Mouse (Mus musculus) testis, adult 2 months (tissue): ENCODE data around the gene Trp53bp2. TPM values are rescaled to one million over a fixed set of nuclear protein-coding genes. Genes with fewer than 3 reads are reported as not detected.

Source experiments
- H3K27ac ChIP-seq: fragments of 200-500 bp; 2 replicates; pipeline ENCODE4 v1.5.1; 2012; ENCODE audit warnings: low read depth, low read length; ENCODE audit not compliant: control insufficient read depth, insufficient read depth
- H3K27me3 ChIP-seq: fragments of 200-500 bp; 2 replicates; pipeline ENCODE4 v1.6.1; 2012; ENCODE audit warnings: mild to moderate bottlenecking, low read length, moderate library complexity; ENCODE audit not compliant: control insufficient read depth, insufficient read depth
- H3K36me3 ChIP-seq: fragments of 200-500 bp; 2 replicates; pipeline ENCODE4 v1.6.1; 2012; ENCODE audit warnings: mild to moderate bottlenecking, low read length; ENCODE audit not compliant: control insufficient read depth, insufficient read depth
- H3K4me1 ChIP-seq: fragments of 200-500 bp; 2 replicates; pipeline ENCODE4 v1.6.1; 2012; ENCODE audit warnings: low read length; ENCODE audit not compliant: control insufficient read depth, insufficient read depth
- H3K4me3 ChIP-seq: fragments of 200-500 bp; 2 replicates; pipeline ENCODE4 v1.5.1; 2012; ENCODE audit warnings: low read depth, mild to moderate bottlenecking, low read length, moderate library complexity, mixed read lengths; ENCODE audit not compliant: control insufficient read depth
- CTCF ChIP-seq: fragments of 200-500 bp; IDR thresholded peaks from 2 replicates; pipeline ENCODE4 v1.5.1; 2012; ENCODE audit warnings: low read depth, mild to moderate bottlenecking, inconsistent platforms, low read length, moderate library complexity; ENCODE audit not compliant: control insufficient read depth, insufficient read depth, insufficient replicate concordance
- POLR2A ChIP-seq: fragments of 200-500 bp; IDR thresholded peaks from 2 replicates; pipeline ENCODE4 v1.6.1; 2012; ENCODE audit warnings: low read depth, mild to moderate bottlenecking, inconsistent platforms, low read length, moderate library complexity; ENCODE audit not compliant: control insufficient read depth
- polyA plus RNA-seq: library from polyadenylated mRNA; depleted of rRNA; stranded (reverse); fragments of >200 nt; gene quantifications from 2 replicates; pipeline ENCODE4 v1.2.3, GENCODE M21; 2012; rRNA removed

Trp53bp2 gene
- polyA plus RNA-seq, 1 experiment: 4.5 TPM

DNA sequence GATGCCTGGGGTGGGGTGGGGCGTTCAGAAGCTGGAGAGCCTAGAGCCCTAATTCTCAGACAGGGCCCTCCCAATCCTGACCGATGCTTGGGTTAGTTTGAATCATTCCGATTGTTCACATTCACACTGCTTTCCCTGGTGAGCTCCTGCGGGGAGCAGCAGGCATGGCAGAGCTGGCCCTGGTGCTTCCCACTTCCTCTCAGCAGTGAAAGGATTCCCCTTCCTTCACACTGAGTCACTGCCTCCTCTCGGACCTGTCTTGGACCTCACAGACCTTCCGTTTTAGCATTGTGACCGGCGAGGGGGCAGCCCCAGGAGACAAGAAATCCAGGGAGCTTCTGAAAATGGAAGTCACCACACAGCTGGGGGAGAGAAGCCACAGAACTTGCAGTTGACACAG is 102.8 kb downstream of the Trp53bp2 start:
- no peak overlapping the region for H3K27ac ChIP-seq
- no peak overlapping the region for H3K4me3 ChIP-seq
- TF ChIP-seq CTCF (no peak), POLR2A (no peak)
- no peaks in the 10 kb centered on the region for H3K27me3 ChIP-seq
- no peaks in the 10 kb centered on the region for H3K36me3 ChIP-seq
- H3K4me1 ChIP-seq: no peaks in the 10 kb centered on the region; the same call in 1 of the 2 replicates

Other genes with a start within 250 kb of the Trp53bp2 start
- not detected in 2 replicates for gene Vmn1r1, start 244.7 kb upstream of the Trp53bp2 start, polyA plus RNA-seq
- gene Degs1, start 126.4 kb upstream of the Trp53bp2 start, polyA plus RNA-seq: 10.6 and 10.9 TPM in 2 replicates
- gene Fbxo28, start 67.5 kb upstream of the Trp53bp2 start, polyA plus RNA-seq: 6.8 and 7.9 TPM in 2 replicates
- gene Capn2, start 108.4 kb downstream of the Trp53bp2 start, polyA plus RNA-seq: 2.4 and 2.8 TPM in 2 replicates
- 1.4 and 1.5 TPM in 2 replicates for gene Capn8, start 155.8 kb downstream of the Trp53bp2 start, polyA plus RNA-seq